Mouse (Mus musculus) Patski (cell line): ENCODE measurements around the gene C77080. TPM values are rescaled to one million over a fixed set of nuclear protein-coding genes. Genes with fewer than 3 reads are reported as not detected.

Experiments
- ATAC-seq: fragments of 100-300 bp; one replicate; pipeline ENCODE4 v1.8.0; 2021
- CTCF ChIA-PET: fragments of 350-600 bp; sonication (Branson Sonifier 250); formaldehyde crosslinking; loops from one replicate; lab custom pipeline; 2022; ENCODE audit warnings: inconsistent platforms; lab: Charles Lee
- POLR2A ChIA-PET: fragments of 350-600 bp; sonication (Branson Sonifier 250); formaldehyde crosslinking; loops from one replicate; lab custom pipeline; 2022; ENCODE audit warnings: antibody characterized with exemption, inconsistent platforms; lab: Charles Lee
- DNase-seq: peaks from one replicate; pipeline ENCODE4 v3.0.0-alpha.2; 2011; ENCODE audit warnings: low read depth, low spot score
- H3K27me3 ChIP-seq: fragments of 371-371 bp; one replicate; pipeline ENCODE4 v1.5.1; 2021
- CTCF ChIP-seq: fragments of 100-300 bp; IDR thresholded peaks from one replicate; pipeline ENCODE4 v1.5.1; 2021
- in situ Hi-C: fragments of 300-500 bp; cut with MboI; formaldehyde crosslinking; loops from 3 replicates; pipeline ENCODE4 v1.11.1; 2018; ENCODE audit warnings: low pct_unique_long_range_greater_than_20kb, mixed read lengths
- polyA plus RNA-seq: library from polyadenylated mRNA; unstranded; gene quantifications from one replicate; pipeline ENCODE4 v1.2.3, GENCODE M21; 2021

The C77080 gene
- polyA plus RNA-seq, 1 experiment from 2014 or later: 47.3 TPM

GRCm38 (mm10) chr4:129231594-129232450, 29.4 kb downstream of the C77080 start:
- no peak for TF ChIP-seq CTCF
- POLR2A ChIA-PET: interaction anchor here (0.9 to 1.1 kb wide), 2 partner anchors 9 to 40 kb away, joined by 3 to 5 read pairs; no protein-coding TSS in a partner anchor
- no peaks in the 10 kb centered on the region for H3K27me3 ChIP-seq
- in situ Hi-C loops: no loop called here
- CTCF ChIA-PET: interaction anchor here (1.3 to 1.8 kb wide), 2 partner anchors 16 to 44 kb away, joined by 3 to 4 read pairs; no protein-coding TSS in a partner anchor
- DNase-seq (no peak), ATAC-seq (peak; percentile 77)

DNA sequence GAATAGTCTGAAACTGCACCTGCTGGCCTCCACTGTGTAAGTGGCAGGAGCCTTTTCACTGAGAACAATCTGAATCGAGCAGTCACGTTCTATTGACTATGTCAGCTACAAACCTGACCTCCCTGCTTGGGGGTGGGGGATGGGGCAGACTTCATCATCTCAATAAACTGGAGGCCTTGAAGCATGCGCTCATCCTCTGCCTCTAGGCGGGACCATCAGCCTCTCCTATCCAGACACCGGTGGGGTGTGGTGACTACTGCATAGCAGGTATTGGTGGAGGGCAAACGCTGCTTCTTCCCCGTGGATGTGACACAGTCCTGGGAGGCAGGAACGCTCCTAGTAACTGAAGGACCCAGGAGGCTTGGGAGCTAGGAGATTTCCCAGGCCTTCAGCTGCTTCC, 30.3 kb downstream of the C77080 start:
- POLR2A ChIA-PET: interaction anchor here (1.1 kb wide), 1 partner anchor 41 kb away, joined by 5 read pairs; no protein-coding TSS in a partner anchor
- DNase-seq (no peak), ATAC-seq (no peak)
- no peaks in the 10 kb centered on the region for H3K27me3 ChIP-seq
- CTCF ChIA-PET: interaction anchor here (0.7 to 1.8 kb wide), 3 partner anchors 15 to 45 kb away, joined by 3 to 4 read pairs (median 3); no protein-coding TSS in a partner anchor
- TF ChIP-seq CTCF: no peak
- in situ Hi-C loops: no loop called here

DNA sequence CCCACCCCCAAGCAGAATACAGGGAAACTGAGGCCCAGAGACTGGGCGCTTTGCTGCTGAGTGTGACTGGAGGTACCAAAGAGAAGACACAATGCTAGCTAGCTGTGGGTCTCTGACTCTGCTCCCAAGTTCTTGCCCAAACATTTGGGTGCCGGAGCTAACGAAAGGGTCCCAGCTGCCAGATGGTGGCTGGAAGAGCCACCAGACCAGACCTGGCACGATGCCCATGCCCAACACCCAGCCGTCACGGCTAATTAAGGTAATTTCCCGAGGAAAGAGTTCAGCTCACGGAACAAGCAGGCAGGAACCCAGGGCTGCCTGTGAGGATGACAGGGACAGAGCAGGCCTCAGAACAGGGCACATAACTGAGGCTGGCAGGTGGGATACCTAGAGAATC, 33.2 kb downstream of the C77080 start:
- DNase-seq: no peak

DNA sequence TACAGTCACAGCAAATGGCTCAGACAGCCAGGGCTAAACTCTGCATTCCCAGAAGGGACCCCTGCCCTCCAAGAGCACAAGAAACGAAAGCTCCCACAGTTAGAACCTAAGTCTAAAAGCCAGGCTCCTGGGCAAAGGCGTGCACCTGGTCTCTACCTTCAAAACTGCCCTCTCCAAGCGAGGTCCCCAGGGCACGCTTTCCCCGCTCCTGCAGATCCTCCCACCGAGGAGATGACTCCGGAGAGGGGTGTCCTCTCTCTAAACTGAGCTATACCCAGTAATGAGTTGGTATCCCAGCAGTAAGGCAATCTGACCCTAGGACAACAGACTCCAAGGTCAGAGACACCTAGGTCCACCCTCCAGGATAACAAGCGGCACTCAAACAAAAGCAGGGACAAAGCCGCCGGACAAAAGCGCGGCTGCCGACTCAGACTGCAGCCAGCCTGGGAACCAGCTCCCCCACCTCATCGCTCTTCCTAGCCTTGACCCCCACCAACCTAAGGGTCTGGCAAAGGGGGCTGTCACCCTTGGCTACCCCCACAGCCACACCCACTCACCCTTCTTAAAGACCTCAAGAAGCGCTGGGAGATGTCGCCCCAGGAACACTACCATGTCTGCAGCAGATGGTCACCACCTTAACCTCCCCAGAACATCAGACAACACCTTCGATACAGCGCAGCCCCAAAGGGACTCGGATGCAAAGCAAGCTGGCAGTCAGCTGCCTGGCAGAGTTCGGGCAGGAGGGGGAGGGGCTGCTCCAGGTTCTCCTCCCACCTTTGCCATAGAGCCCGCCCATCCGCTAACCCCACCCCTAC, 33.8 kb downstream of the C77080 start:
- ATAC-seq (no peak), DNase-seq (no peak)
- in situ Hi-C loops: no loop called here
- ChIA-PET POLR2A (no interaction called here), CTCF (interaction anchor here (0.6 to 1.8 kb wide), 3 partner anchors 9 to 85 kb away, joined by 3 to 4 read pairs (median 3); no protein-coding TSS in a partner anchor)
- TF ChIP-seq CTCF: no peak
- H3K27me3 ChIP-seq: no peaks in the 10 kb centered on the region

More for the DNA sequence above, 33.2 kb downstream of the C77080 start:
- in situ Hi-C loops: no loop called here
- no peak for TF ChIP-seq CTCF
- no peaks in the 10 kb centered on the region for H3K27me3 ChIP-seq
- ChIA-PET POLR2A (no interaction called here), CTCF (interaction anchor here (0.6 to 1.8 kb wide), 2 partner anchors 28 to 86 kb away, joined by 3 to 4 read pairs; no protein-coding TSS in a partner anchor)
- no peak for ATAC-seq

DNA sequence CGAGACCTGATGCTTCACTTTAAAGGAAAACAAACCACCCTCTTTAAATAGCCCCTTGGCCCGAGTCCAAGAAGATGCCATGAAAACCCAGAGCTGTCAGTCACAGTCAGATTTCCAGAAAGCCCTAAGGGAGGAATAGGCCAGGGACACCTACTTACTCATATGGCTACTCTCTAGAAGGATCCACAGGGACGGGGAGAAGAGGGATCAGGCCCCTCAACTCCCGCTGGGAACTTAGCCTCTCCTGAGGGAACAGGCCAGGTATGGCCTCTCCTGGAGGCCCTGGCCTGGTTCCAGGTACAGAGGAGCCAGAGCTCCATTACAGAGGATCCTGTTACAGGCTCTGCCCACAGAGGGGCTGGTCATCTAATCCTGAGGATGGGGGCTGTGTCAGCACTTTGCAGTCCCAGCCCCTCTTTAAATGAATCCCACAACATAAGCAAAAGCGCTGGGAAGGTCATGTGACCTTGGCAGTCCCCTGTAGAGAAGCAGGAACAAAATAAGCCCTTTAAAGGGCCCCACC, 34.7 kb downstream of the C77080 start:
- DNase-seq (no peak), ATAC-seq (no peak)
- CTCF ChIA-PET: interaction anchor here (0.9 to 1.8 kb wide), 2 partner anchors 10 to 30 kb away, joined by 3 to 4 read pairs; no protein-coding TSS in a partner anchor
- TF ChIP-seq CTCF: no peak
- in situ Hi-C loops: no loop called here
- POLR2A ChIA-PET: no interaction called here
- no peaks in the 10 kb centered on the region for H3K27me3 ChIP-seq

DNA sequence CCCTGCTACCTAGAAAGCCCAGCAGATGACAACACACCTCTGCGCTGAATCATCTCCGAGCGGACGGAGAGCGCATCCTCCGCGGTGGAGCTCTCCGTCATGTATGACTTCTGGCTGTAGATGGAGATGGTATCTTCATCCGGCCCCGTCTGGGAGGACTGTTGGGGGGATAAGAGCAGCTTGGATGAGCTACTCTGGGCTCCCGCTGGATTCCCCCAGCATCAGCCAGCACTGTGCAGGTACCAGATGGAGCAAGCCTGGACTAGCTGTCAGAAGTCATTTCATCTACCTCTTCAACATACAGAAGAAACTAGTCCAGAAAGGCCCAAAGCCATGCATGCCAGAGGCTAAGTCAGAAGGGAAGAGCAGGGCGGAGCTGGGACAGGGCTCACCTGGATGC, 35.9 kb downstream of the C77080 start:
- in situ Hi-C loops: no loop called here
- H3K27me3 ChIP-seq: no peaks in the 10 kb centered on the region
- TF ChIP-seq CTCF: no peak
- POLR2A ChIA-PET: interaction anchor here (0.6 kb wide), 1 partner anchor 48 kb away, joined by 3 read pairs; no protein-coding TSS in a partner anchor
- no peak for DNase-seq
- CTCF ChIA-PET: no interaction called here
- no peak for ATAC-seq

GRCm38 (mm10) chr4:129223421-129224281, 37.6 kb downstream of the C77080 start:
- in situ Hi-C loops: no loop called here
- H3K27me3 ChIP-seq: no peaks in the 10 kb centered on the region
- TF ChIP-seq CTCF: no peak
- DNase-seq (no peak), ATAC-seq (no peak)
- POLR2A ChIA-PET: no interaction called here
- CTCF ChIA-PET: no interaction called here

DNA sequence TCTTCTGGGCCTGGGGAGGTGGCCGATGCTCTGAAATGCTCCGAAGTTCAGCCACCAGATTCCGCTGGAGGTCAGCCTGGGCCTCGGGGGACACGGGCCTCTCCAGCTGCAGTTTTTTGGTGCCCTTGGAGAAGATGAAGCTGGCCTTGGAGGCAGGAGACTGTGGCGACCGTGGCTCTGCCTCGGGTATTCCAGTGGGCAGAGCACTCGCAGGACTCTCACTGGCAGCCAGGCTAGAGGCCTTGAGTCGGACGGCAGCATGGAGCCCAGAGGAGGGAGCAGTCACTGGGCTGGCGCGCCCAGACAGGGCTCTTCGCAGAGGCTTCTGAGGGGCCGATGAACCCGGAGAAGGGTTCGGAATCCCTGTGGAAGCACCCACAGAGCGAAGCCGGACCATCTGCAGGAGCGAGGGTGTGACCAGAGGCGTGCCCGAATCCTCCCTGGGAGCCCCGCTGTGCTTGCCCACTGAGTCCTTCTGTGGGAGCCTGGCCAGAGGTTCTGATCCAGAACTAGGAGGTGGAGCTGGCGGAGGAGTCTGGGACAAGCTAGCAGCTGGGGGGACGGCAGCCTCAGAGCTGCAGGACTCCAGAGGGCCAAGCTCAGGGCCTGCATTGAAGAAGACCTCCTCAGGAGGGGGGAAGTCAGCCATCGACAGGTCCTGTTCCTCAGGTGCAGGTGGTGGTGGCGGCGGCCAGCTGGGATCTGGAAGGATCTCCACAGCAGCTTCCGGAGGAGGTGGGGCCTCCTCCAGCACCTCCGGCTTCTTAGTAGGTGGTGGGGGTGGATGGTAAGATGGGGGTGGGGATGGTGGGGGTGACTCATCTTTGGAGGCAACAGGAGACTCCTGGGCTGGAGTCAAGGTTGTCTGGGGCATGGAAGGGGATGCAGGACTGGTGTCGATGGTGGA, 38.9 kb downstream of the C77080 start:
- ATAC-seq (no peak), DNase-seq (no peak)
- H3K27me3 ChIP-seq: no peaks in the 10 kb centered on the region
- in situ Hi-C loops: no loop called here
- CTCF ChIA-PET: no interaction called here
- no peak for TF ChIP-seq CTCF
- POLR2A ChIA-PET: interaction anchor here (0.7 kb wide), 1 partner anchor 9 kb away, joined by 3 read pairs; no protein-coding TSS in a partner anchor
